Mouse (Mus musculus) c-Kit-positive CD71-positive TER-119-positive erythroid progenitor cells, embryonic 14.5 days (primary cell): ENCODE results near the gene Stoml1.

Experiments
- DNase-seq: peaks from one replicate; pipeline ENCODE4 v3.0.0-alpha.2; 2013; ENCODE audit warnings: low spot score

Stoml1 gene

DNA sequence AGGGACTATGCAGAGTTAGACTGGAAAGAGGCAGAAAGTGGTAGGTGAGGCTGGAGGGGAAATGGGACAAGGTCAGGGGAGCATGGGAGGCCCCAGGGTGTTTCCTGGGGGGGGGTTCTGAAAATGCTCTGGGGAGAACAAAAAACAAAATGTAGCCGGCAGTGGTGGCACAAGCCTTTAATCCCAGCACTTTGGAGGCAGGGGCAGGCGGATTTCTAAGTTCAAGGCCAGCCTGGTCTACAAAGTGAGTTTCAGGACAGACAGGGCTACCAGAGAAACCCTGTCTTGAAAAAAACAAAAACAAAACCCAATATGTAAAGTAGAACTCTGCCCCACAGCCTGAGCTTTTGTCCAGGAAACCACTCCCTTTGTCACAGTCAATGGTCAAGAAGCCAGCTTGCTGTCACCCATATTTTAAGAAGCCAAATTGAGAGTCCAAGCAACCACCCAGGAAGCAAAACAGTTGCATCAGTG, 19.1 kb downstream of the Stoml1 start:
- no peak for DNase-seq

DNA sequence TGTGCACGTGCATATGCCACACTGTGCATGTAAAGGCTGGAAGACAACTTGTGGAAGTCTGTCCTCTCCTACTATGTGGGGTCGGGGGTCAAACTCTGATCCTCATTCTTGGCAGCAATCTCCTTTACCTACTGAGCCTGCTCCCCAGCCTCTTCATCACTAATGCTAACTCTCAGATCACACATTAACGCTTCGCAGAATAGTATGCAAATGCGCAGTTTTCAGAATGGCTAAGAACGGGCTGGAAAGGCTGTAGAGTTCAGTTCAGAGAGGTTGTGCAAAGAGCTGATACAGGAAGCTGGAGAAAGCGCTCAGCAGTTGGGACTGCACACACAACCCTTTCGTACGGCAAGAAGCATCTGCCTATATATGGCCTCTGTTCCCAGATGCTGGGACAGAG, 19.9 kb downstream of the Stoml1 start:
- DNase-seq = no peak

DNA sequence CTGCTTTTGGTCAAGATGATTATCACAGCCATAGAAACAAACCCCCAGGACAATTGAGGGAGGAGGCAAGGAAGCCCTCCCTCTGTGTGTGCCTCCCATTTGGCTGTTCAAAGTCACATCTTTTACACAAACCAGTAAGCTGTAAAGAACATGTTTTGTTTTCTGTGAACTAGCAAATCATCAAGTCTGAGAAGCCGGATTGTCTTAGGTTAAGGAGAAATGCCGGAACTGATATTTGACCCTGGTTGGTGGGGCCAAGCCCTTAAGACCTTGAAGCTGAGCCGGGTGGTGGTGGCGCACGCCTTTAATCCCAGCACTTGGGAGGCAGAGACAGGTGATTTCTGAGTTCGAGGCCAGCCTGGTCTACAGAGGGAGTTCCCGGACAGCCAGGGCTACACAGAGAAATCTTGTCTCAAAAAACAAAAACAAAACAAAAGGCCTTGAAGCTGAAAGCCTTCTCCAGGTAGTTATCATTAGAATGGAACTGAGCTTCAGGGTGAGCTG, 21.2 kb downstream of the Stoml1 start:
- no peak for DNase-seq

DNA sequence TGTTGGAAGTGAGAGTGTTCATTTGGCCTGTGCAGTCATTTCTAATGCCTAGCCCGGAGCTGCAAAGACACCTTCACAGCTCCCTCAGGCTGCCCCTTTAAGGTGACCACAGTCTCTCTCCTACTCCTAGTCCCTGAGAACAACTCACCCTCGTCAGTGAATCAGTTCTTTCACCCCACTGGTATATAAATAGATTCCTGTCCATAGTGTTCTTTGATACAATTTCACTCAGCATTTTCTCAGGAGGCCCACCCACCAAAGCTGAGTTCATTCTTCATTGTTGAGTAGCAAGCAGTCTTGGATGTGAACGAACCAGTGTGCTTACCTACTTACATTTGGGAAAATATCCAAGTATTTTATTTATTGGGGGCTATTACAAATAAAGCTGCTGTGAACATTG, 21.7 kb downstream of the Stoml1 start:
- no peak for DNase-seq

DNA sequence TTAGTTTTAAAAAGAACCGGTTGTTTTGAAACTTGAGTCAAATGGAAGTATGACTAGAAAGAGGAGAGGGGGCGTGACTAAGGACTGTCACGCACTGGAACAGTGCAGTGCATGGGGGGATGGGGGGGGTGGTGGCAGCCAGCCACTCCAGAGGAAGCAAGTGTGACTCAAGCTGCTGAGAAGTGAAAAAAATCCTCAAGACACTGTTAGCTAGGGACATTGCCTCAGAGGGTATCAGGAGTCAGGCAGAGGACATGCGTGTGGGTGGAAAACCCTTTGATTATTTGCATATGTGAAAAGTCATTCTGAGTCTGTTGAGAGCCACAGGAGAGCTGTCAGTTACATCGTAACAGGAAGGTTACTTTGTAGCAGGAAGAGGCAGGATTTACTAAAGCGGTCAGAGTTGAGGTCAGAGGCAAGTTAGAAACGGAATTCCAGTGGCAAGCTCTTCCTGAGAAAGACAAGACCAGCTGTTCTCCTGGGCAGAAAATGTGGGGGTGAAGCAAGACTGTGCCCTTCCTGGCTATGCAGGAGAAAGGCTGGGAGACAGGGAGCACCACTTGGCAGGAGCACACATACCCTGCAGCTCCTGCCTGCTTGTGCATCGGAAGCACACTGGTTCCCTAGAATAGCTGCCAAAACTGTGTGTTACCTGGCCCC, 22.3 kb downstream of the Stoml1 start:
- no peak for DNase-seq

DNA sequence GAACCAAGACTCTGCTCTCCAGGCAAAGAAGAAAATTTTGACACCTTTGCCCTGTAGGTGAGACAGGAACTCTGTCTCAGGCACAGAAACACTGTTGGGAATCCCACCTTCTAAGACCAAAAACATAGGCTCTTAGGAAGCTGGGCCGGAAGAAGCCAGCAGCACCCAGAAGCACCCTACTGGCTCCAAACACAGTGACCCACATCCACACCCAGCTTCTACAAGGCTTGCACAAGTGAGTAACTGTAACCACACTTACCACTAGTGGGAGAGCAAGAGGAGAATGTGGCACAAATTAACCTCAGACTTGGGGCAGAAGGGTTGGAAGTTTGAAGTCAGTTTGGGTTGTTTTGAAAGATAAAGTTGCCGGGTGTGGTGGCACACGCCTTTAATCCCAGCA, 22.8 kb downstream of the Stoml1 start:
- DNase-seq = no peak

DNA sequence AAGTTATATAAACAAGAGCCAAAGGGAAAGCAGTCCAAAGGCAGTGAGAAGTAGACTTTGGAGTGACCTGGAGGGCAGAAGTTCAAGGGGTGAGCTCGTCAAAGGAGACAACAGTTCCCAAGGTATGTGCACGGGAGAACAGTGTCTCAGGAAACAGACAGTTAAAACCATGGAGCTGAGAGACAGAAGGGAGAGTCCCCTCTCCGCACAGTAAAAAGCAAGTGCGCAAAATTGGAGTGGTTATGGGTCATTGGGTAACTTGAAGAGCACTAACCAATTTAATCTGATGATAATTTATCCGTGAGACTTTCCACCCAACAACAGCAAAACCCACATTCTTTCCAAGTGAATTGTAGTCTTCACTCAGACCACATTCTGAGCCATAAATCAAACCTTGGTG, 23.4 kb downstream of the Stoml1 start:
- no peak for DNase-seq

DNA sequence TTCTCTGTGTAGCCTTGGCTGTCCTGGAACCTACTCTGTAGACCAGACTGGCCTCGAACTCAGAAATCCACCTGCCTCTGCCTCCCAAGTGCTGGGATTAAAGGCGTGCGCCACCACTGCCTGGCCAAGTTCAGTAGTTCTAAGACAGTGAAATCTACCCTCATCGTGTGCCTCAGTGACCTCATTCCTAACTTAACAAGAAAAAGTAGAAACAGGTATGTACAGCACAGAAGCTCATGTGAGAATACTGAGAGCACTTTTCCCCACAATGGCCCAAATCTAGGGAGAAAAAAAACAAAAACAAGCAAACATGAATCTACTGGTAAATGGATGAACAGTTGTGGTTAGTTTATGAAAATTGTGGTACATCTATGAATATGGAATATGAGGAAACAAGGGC, 25.3 kb downstream of the Stoml1 start:
- DNase-seq = no peak

DNA sequence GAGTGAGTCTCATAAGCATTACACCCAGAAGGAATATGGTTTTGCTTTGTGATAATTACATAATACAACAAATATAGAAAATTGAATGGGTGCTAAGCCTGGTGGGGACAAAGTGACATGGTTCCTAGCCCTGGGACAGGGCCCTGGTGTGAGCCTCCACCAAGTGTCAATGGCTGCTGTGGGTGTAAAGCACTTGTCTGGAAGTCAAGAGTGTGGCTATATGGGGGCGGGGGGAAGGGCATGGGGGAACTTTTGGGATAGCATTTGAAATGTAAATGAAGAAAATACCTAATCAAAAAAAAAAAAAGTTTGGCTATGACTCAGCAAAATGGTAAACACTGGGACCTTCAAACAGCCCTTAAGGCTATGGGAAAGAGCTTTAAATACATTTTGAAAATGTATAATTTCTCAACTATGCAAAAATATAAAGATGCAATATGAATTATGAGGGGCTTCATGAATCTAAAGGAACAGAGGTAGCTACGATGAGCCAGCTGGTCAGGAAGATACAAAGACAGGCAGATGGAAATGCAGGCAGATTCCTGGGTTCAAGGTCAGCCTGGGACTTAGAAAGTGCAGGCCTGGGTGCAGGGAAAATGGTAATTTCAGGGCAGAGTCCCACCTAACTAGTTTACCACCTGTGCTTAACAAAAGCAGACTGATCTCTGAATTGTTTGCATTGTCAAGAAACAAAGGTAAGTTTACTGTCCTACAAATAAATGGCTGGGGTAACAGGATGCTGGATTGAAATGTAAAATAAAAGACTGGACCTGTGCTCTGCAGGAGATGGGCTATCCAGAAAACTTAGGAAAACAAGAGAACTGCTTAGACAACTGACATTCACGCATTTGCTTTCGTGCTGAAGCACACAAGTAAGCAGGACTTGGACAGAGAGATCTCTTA, 26.1 kb downstream of the Stoml1 start:
- no peak for DNase-seq

DNA sequence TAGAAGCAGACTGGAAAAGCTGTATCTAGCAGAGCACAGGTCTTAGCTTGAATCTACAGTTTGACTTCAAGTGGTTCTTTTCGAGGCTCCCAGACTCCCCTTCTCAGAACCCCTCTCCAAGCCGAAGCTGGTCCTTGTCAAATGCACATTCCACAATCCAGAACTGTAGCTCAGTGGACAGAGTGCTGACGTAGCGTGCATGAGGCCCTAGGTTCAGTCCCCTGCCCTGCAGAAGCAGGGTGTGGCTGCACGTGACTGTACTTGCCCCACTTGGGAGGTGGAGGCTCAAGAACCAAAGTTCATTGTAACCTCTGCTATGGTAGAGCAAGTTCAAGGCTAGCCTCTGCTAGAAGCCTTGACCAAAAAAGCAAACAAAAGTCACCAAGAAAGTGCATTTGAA, 26.8 kb downstream of the Stoml1 start:
- no peak for DNase-seq

DNA sequence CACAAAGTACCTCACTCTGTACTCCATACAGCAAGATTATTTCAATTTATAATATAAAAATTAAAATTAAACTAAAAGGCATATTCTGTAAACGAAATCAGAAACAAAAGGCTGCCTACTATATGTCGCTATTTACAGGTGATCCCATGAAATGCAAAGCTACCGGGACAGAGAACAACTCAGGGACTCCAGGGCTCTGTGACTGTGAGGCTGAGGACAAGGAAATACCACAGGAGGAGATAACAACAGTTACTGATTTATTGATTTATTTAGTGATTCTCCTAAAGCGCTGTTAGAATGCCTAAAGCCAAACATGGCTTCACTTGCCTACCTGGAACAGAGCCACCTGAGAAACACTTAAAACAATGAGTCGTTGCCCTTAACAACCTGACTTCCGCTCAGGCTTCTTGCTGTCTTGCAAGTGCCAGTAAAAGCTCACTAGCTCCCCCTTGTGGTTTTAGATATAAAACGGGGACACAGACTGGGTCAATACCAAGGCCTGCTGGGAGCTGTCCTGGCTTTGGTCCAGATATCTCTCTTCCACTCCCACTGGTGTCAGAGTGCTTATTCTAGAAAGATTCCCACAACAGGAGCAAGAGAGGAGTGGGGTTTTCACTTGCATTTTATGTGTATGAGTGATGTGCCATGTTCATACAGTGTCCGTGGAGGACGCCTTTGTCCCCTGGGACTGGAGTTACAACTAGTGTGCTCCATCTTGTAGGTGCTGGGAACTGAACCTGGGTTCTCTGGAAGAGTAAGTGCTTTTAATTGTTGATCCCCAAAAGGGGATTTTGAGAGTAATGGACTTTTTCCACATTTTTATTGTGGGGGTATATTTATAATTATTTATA, 27.5 kb downstream of the Stoml1 start:
- DNase-seq = peak; percentile 86

DNA sequence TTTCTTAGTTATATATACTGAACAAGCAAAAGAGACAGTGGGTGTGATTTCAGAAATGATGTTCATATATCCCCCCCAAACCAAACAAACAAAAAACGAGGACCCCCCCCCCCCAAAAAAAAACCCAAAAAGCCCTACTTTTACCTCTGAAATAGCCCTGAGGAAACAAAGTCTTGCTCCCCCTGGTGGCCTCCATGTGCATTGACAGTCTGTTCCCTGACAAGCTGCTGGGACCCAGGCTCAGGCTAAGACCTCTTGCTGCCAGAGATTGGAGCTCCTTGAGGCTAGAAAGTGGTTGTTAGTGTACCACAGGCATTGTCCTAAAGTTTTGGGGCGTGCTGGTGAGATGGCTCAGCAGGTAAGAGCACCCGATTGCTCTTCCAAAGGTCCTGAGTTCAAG, 28.6 kb downstream of the Stoml1 start:
- peak; percentile 59 for DNase-seq

DNA sequence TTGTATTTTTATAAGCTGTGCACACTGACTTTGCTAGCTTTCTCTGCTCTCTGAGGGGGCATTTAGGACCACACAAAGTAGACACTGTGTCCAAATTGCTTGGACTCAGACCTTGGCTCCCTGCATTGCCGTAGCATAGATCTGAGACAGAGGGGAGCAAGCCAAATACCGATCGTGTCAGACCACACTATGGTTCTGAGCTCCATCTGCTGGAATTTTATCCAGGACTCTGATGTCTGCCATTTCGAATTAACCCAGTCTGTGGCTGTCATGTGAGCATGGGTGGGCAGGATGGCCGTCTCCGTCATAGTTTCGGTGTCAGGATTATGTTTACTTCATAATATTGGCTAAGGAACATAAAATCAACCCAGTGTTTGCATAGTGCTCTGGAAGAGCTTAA, 30.5 kb downstream of the Stoml1 start:
- no peak for DNase-seq

DNA sequence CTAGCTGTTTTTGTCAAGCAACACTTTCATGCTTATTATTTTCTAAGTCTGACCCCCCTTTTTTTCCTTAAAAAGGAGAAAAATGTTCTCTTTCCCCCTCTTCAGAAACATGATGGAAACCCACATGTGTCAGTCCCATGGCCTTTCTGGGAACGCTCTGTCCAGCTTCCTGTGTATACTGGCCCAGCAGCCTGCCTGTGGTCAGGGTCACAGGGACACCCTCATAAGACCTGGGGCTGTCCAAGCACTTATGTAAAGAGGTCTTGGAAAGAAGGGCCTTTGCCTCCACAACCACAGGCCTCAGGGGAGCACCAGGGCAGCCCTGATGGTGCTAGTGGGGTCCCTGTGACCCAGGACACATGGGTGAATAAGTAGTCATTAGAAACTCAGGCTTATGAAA, 36.1 kb downstream of the Stoml1 start:
- no peak for DNase-seq

DNA sequence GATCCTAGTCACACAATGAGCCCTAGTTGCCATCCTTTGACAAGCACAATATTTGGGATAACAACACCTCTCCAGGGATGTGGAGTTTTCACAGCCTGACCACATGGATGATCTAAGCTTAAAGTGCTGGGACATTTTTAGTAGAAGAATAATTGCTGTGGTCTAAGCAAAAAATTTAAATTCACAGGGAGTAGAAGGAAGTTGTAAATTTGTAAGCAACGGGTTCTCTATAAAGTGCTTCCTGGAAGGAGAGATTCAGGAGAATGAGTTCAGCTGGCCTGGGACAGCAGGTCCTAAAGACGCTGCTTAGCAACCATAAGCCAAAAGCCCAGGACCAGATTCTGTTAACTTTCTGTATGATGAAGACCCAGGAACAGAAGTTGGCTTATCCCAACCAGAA, 36.9 kb downstream of the Stoml1 start:
- no peak for DNase-seq

DNA sequence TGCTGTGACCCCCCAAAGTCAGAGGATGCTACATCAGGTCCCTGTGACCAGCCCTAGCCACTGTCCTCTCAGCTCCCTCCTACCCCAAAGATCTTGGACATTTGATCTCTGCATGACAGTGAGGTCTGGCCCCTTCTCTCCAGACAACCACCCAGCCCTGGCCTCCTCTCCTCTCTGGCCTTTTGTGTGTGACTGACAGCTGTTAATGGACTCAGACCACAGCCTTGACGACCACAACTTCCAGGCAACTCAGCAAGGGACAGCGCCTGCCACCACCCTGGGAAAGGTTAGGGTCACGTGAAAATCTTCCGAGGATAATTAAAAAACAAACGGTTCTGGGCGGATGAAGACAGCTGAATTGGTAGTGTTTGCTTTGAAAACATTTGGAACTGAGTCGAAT, 41.6 kb downstream of the Stoml1 start:
- no peak for DNase-seq

DNA sequence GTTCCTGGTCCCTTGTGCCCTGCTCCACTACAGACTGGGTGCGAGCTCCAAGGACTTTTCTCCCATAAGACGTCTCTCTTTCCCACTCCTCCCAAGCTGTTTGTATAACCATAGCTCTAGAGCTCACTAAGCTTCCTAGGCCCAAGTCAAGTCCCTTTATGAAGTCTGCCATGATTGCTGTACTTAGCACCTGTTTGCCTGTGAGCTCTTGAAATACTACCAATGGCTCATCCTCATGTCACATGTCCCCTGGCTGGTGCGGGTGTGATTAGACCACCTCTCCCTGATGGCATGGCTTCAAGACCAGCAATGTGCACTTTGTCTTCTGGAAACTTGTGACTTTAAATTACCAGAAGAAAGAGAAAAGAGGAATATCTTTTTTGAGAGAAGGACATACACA, 42.4 kb downstream of the Stoml1 start:
- DNase-seq = no peak

DNA sequence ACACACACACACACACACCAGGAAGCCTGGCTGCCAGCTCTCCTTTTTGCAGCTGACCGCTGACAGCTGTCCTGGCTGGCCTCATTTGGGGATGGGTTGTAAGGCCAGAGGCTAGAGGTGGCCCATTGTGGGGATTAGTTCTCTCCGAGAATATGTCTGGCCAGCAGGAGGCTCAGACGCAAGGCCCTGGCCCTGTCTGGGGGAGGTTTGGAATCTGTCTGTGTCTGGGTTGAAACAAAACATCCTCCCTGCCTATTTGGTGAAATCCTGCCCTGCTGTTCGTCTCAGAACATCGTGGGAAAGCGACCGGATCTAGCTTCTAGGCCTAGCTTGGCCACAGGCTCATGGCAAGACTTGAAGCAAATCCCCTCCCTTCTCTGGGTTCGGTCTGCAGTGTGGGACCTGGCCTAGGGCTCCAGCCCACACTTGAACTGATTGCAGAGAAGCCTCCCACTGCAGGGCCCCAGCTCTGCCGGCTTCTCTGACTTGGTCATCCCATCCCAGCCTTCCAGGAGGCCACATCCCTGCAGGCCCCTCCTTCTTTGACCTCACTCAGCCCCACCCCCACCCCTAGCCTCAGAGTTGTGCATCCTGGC, 42.9 kb downstream of the Stoml1 start:
- DNase-seq = no peak

DNA sequence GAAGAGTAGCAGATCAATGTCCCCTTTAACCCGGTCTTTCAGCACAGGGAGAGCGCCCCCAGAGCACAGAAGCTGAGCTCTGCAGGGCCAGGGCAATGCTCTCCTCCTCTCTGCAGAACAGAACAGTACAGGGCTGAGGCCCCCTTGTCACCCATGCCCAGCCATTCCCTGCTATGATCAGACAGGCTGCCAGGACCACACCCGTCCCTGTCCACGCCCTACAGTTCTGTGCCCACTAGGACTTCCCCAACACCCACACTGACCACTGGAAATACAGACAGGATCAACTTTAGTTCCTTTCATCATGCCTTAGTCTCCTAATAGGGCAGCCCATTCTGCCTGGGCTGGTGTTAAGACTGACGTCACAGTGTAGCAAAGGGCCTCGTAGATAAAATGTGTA, 44.1 kb downstream of the Stoml1 start:
- DNase-seq = no peak

DNA sequence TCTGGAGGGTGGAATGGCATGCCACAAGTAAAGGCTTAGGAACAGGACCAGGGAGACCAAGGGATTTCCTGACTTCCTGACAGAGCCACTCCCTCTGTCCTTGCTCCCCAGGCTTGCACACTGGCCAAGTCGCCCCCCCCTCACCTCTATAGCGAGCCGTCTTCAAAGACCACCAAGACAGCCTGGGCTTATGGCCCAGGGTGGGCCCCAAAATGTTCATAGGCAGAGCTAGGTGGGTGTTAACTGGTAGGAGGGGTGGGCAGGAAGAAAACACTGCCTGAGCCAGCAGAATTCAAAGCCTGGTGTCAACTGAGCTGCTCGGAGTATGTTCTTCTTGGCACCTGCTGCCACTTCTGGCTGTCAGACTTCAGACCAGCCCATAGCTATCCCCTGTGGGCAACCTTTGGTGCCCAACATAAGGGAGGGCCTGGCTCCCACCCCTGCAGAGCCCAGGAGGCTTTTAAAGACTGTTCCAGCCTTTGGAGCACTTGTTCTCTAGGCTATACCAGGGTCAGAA, 45.1 kb downstream of the Stoml1 start:
- no peak for DNase-seq

DNA sequence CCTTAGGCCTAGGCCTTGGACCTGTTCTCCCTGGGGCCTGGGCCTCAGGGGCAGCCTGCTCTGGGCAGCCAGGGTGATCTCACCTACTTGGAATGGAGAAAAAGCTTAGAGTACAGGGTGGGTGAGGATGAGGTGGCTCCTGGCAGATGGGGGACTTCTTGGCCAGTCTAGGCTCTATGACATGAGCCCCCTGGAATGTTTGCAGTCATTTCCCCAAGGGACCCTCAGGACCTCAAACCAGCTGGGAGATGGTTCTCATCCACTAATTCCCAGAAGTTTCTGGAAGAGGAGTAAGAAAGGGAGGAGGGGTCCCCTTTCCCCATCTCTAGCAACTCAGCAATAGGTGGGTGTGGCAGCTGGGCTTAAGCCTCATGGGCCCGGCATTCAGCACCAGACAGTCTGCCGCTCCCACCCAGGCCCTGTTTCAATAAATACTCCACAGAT, 46.4 kb downstream of the Stoml1 start:
- DNase-seq = no peak

DNA sequence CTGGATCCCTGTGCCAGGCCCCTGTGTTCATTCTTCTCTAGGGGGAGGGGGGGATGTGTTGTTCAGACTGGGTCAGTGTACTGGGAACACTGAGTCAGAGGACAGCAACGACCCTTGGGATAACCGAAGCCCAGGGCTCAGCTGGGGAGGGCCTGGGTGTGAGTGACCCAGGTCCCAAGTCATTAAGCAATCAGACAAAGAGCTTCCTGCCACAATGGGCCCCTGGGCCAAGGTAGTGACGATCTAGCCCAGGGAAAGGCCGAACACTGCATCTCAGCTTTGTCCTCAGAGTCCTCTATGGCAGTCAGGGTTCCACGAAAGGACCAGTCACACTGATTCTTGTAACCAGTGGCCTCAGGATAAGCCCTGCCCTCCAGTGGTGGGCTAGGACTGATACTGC, 50.2 kb downstream of the Stoml1 start:
- no peak for DNase-seq
